Mouse (Mus musculus): ENCODE data around the gene Arl15.

GRCm38 (mm10) chr13:113990701-113991100 is 196.4 kb downstream of the Arl15 start:
- TF ChIP-seq POLR2A (IDR thresholded peaks at IDR 0.05; ENCODE audit: borderline replicate concordance, control insufficient read depth, low read depth, low read length) (no peak), CTCF (IDR thresholded peaks at IDR 0.05; ENCODE audit: control insufficient read depth, insufficient read depth, low read length) (no peak)

All from bone marrow, adult 2 months (tissue).